Mouse (Mus musculus) thymus, postnatal 36 days (tissue): ENCODE measurements around the gene BC051142.
"Not testable (repeated sequence)": the region's sequence is repeated elsewhere in the genome, so short reads cannot be mapped to it uniquely, and the experiment has no call there.

ENCODE experiments used
- DNase-seq, 2 experiments: peaks; one replicate each; pipeline ENCODE4 v3.0.0; 2022; ENCODE audit warnings: mixed read lengths in 2 of 2

BC051142 gene

DNA sequence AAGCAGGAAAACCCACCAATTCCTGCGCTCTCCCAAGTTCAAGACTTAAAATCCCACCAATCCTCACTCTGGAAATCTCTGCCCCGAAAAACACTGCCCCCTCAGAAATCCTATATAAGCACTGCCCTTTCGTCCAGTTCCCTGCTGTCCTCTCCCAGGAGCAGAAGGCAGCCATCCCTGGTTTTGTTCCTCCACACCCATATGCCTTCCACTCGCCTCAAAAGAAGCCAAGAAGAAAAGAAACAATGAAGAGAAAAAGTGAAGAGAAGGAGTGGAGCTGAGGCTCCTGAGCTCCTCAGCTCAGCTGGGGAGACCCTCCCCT, 735 bp downstream of the BC051142 start:
- no peak for DNase-seq

GRCm38 (mm10) chr17:34411117-34411516, 12.5 kb downstream of the BC051142 start:
- peak; percentile 54 to 55 for DNase-seq

GRCm38 (mm10) chr17:34420014-34420413, 21.4 kb downstream of the BC051142 start:
- no peak for DNase-seq

GRCm38 (mm10) chr17:34427597-34427996, 29.0 kb downstream of the BC051142 start:
- no peak for DNase-seq

- no peak for DNase-seq
Measured at GRCm38 (mm10) chr17:34437120-34437519, 38.5 kb downstream of the BC051142 start.

GRCm38 (mm10) chr17:34437606-34438005, 39.0 kb downstream of the BC051142 start:
- no peak for DNase-seq

GRCm38 (mm10) chr17:34438588-34438987, 40.0 kb downstream of the BC051142 start:
- DNase-seq: no peak

GRCm38 (mm10) chr17:34439795-34440194, 41.2 kb downstream of the BC051142 start:
- no peak for DNase-seq

DNA sequence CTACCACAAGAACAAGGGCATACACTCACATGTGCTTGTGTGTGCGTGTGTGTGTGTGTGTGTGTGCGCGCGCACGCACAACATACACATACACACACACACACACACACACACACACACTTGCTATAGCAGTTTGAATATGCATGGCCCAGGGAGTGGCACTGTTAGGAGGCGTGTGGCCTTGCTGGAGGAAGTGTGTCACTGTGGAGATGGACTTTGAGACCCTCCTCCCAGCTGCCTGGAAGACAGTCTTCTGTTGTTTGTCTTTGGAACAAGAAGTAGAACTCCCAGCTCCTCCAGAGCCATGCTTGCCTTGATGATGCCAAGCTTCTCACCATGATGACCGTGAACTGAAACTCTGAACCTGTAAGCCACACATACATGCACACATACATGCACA, 43.4 kb downstream of the BC051142 start:
- no peak for DNase-seq

GRCm38 (mm10) chr17:34448473-34449041, 49.9 kb downstream of the BC051142 start:
- no peak for DNase-seq

DNA sequence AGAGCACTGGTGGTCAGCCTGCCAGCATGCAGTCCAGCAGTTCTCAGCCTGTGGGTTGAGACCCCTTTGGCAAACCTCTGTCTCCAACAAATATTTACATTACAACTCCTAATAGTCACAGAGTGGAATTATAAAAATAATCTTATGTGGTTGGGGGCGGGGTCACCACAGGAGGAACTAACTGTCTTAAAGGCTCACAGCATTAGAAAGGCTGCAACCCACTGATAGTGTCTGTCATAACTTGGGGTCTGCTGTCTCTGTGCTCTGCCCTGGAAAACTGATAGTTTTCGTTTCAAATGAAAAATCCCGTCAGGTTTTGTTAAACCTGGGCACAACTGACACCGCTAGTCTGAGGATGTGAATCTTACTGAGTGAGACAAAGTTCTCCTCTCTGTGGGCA, 59.0 kb downstream of the BC051142 start:
- DNase-seq: no peak

GRCm38 (mm10) chr17:34459255-34459654, 60.6 kb downstream of the BC051142 start:
- no peak for DNase-seq

GRCm38 (mm10) chr17:34465906-34466305, 67.3 kb downstream of the BC051142 start:
- DNase-seq: not testable (repeated sequence)

GRCm38 (mm10) chr17:34470491-34470890, 71.9 kb downstream of the BC051142 start:
- DNase-seq: no peak

GRCm38 (mm10) chr17:34475060-34475459, 76.4 kb downstream of the BC051142 start:
- DNase-seq: no peak

DNA sequence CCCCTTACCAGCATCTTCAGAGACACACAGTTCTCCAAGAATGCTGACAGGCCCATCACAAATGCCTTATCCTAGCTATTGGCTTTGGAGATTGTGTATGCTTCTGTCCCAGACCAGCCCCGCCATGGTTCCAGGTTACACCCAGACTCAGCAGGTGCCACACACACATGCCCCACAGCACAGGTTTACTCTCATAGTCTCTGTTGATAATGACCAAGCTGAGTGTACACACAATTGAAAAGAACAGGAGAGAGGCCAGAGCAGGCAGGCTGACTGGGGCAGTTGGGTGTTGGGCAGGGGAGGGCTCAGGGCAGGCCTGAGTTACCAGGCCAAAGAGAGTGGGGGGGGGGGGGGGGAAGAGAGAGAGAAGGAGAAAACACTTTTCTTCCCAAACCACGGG, 77.8 kb downstream of the BC051142 start:
- no peak for DNase-seq

DNA sequence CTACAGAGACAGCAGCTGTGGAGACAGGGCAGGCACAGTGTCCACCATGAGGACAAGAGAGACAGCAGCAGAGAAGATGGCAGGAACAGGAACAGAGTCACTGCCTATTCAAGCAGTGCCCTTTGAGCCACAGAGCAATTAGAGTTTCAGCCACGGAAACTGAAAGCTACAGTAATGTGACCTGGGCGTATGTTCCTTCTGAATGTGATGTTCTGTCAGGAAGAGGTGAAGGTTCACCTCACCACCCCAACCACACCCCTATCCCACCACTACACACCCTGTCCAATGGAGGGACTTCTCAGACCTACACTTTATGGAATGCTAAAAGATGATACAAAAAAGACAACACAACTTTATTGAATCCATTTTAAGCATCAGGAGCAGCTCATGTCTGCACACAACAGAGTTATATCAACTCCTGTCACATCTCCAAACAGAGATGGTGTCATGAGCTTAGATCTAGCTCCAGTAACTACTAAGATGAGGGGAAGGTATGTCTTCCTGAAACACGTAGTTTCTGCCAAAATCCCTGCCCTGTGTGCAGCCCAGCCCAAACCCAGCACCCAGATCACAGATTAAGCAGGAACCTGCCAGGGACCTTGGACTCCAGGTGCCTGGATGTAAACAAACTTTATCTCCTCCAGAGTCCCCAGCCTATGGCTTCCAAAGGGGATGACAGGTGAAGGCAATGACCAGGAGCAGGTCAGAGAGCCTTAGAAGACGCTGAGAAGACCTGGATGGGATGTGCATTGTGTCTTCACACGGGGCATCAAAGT, 78.8 kb downstream of the BC051142 start, which contains the start of gene Btnl4:
Gene Btnl4 (minus strand): TSS at position 81 of the 776 bp plus-strand sequence.
- DNase-seq: not testable (repeated sequence)

DNA sequence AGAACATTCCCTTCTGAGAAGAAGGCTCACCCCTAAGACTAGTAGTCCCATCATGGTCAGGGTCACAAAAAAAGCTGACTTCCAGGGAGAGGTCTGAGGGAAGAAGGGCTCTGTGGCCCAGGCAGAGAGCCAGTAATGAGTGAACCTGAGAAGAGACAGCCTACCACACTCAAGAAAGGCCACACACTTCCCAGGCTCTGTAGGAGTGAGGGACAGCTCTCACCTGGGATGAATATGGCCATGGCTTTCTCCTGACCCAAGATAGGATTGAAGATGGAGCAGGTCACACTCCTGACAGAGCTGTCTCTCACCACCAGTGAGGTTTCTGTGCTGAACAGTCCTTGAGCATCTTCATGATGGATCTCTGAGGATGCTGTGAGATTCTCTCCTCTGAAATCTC, 94.2 kb downstream of the BC051142 start:
- DNase-seq: no peak

GRCm38 (mm10) chr17:34495156-34495555, 96.5 kb downstream of the BC051142 start:
- DNase-seq: not testable (repeated sequence)

- no peak for DNase-seq
Measured at GRCm38 (mm10) chr17:34496539-34496938, 97.9 kb downstream of the BC051142 start.

DNA sequence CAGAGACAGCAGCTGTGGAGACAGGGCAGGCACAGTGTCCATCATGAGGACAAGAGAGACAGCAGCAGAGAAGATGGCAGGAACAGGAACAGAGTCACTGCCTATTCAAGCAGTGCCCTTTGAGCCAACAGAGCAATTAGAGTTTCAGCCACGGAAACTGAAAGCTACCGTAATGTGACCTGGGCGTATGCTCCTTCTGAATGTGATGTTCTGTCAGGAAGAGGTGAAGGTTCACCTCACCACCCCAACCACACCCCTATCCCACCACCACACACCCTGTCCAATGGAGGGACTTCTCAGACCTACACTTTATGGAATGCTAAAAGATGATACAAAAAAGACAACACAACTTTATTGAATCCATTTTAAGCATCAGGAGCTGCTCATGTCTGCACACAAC, 98.7 kb downstream of the BC051142 start:
- not testable (repeated sequence) for DNase-seq

- DNase-seq: not testable (repeated sequence)
Measured at GRCm38 (mm10) chr17:34497726-34498125, 99.1 kb downstream of the BC051142 start.

DNA sequence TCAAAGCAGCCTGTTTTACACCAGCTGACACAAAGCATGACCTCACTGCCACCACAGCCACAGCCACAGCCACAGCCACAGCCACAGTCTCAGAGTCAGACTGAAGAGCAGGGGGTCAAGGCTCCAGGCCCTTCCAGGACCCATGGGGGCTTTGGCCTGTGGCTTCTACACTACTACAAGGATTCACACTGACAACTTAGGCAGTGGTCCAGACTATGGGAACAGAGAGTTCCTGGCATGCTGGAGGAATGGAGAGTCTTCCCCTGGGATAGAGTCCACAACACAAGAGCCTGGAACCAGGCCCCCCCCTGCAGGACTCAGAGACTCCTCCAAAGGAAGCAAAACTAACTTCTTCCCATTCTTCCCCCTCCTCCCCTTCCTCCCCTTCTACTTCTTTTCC, 109.0 kb downstream of the BC051142 start:
- no peak for DNase-seq
